Mouse (Mus musculus): ENCODE data around the gene Chkb. TPM values are rescaled to one million over a fixed set of nuclear protein-coding genes. Genes with fewer than 3 reads are reported as not detected.

The Chkb gene
- polyA plus RNA-seq (2012; rRNA removed), result 45.6 and 104 TPM in 2 replicates

DNA sequence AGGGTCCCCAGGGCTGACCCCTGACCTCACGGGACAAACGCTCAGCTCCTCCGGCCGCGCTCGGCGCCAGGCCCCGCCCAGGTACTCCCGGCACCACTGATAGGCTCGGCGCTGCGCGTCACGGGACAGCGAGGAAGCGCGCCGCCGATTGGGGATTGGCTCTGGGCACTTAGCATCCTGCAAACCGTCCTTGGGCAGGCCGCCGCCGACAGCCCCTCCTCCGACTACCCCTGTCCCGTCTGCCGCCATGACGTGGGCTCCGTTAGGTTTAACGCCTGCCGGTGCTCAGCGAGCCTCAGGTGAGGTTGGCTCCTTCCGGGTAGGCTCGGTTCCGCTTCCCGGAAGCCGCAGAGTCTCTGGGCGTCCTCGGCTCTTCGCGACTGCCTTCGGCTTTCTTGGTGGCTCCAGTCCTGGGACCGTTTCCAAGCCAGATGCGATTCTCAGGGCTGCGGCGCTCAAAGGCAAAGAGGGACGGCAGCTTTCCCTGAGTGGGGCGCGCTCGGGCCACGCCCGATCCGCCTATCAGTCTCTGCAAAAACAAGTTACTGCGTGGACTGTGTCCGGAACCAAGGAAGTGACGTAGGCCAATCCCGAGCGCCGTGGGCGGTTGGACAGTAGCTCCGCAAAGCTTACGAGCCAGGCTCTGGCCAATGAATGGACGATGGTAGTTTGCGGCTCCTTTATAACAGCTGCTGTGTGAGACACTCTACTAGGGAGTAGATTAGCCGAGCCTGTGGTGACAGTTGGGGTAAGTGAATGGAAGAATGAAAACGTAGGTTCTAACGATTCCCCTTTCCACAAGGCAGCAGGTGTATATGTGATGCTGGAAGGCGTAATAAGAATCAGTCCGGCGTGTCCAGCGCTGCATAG lies at the start of gene Chkb, which contains the start of the genes C730034F03Rik and Gm44502:
Gene Chkb, minus strand, starts transcription at position 557 of the 870 bp plus-strand sequence.
Gene C730034F03Rik, plus strand, starts transcription at position 238 of the 870 bp plus-strand sequence.
Gene Gm44502, minus strand, starts transcription at position 345 of the 870 bp plus-strand sequence.
- Histone ChIP-seq H3K4me1 (ENCODE audit: control insufficient read depth, insufficient read depth, insufficient read length, low read length) (peaks cover 11% of the 10 kb centered on the region; the same call in 1 of the 2 replicates), H3K27ac (ENCODE audit: insufficient read depth, low read depth, low read length) (peak within 1 kb of the TSS; percentile 94), H3K4me3 (ENCODE audit: low read depth, low read length) (peak within 1 kb of the TSS; percentile 72), H3K27me3 (ENCODE audit: control insufficient read depth, insufficient read depth, low read length) (no peaks in the 10 kb centered on the region), H3K36me3 (ENCODE audit: control insufficient read depth, insufficient read depth, low read length) (peaks cover 30% of the 10 kb centered on the region)
- under 1% methylated on average over 70 of the region's 70 CpGs for WGBS
- TF ChIP-seq POLR2A (IDR thresholded peaks at IDR 0.05; ENCODE audit: low read depth, low read length), result peak; percentile 75
- no peak for TF ChIP-seq CTCF (IDR thresholded peaks at IDR 0.05; ENCODE audit: extremely low read depth, insufficient read length, insufficient replicate concordance, low read depth, low read length)

DNA sequence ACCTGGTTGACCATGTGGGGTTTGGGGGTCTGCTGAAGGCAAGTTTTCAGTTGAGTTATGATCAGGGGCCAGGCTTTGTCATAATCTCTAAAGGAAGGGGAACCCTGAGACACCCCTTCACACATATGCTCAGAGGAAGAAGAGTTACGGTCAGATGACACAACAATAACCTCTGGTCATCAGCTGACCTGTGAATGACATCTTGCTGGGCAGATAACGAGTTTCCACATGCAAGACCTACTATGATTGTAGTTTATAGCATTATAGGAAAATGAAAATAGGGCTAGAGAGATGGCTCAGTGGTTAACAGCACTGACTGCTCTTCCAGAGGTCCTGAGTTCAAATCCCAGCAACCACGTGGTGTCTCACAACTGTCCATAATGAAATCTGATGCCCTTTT lies 48.9 kb upstream of the Chkb start:
- Histone ChIP-seq H3K4me3 (ENCODE audit: low read depth, low read length) (no peak overlapping the region), H3K4me1 (ENCODE audit: control insufficient read depth, insufficient read depth, insufficient read length, low read length) (peaks cover 14% of the 10 kb centered on the region), H3K27ac (ENCODE audit: insufficient read depth, low read depth, low read length) (no peak overlapping the region), H3K36me3 (ENCODE audit: control insufficient read depth, insufficient read depth, low read length) (no peaks in the 10 kb centered on the region), H3K27me3 (ENCODE audit: control insufficient read depth, insufficient read depth, low read length) (no peaks in the 10 kb centered on the region)
- no peak for TF ChIP-seq POLR2A (IDR thresholded peaks at IDR 0.05; ENCODE audit: low read depth, low read length)
- no peak for TF ChIP-seq CTCF (IDR thresholded peaks at IDR 0.05; ENCODE audit: extremely low read depth, insufficient read length, insufficient replicate concordance, low read depth, low read length)
- 83% methylated on average over 3 of the region's 3 CpGs for WGBS

DNA sequence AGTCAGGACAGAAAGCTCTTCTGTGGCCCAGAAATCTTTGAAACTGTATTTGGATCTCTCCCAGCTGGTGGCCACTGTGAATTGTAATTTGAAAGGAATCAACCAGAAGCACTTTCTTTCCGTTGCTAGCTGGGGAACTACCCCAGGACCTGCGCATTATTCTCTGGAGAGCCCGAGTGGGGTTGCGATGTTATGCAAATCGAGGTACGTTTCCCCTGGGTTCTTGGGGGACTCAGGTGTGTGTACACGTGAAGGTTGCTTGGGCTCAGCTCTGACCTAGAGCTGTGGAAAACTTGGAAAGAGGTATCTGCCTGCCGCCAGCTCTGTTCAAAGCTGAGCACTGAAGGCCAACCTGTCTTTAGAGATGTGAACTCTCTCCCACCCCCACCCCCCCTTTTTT lies 48.1 kb upstream of the Chkb start:
- WGBS, result 80% methylated on average over 8 of the region's 8 CpGs
- TF ChIP-seq POLR2A (IDR thresholded peaks at IDR 0.05; ENCODE audit: low read depth, low read length) (no peak), CTCF (IDR thresholded peaks at IDR 0.05; ENCODE audit: extremely low read depth, insufficient read length, insufficient replicate concordance, low read depth, low read length) (no peak)
- no peak overlapping the region for H3K27ac ChIP-seq (ENCODE audit: insufficient read depth, low read depth, low read length)

DNA sequence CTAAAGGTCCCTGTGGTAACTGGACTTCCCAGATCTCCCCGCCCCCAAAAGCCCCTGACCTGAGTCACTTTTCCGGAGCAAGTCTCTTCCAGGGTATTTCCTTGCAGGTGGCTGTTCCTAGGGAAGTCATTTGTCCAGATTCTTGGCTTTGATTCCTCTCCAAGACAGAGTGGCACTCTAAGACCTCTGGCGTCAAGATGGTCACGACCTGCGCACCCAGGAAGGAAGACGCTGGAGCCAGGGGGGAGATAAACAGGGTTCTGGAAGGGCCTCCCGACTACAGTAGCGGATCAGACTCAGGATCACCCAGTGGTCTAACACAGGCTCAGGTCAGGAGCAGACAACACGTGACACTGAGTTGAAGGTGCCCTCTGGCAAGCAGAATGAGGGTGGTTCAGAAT lies 47.4 kb upstream of the Chkb start, which contains the start of gene Arsa:
Gene Arsa, minus strand, starts transcription at position 335 of the 401 bp plus-strand sequence.
- no peaks in the 10 kb centered on the region for H3K27me3 ChIP-seq (ENCODE audit: control insufficient read depth, insufficient read depth, low read length)
- 42% methylated on average over 9 of the region's 9 CpGs for WGBS
- no peak for TF ChIP-seq CTCF (IDR thresholded peaks at IDR 0.05; ENCODE audit: extremely low read depth, insufficient read length, insufficient replicate concordance, low read depth, low read length)
- no peak for TF ChIP-seq POLR2A (IDR thresholded peaks at IDR 0.05; ENCODE audit: low read depth, low read length)
- H3K27ac ChIP-seq (ENCODE audit: insufficient read depth, low read depth, low read length), result peak within 1 kb of the TSS; percentile 90
- no peaks in the 10 kb centered on the region for H3K36me3 ChIP-seq (ENCODE audit: control insufficient read depth, insufficient read depth, low read length)
- H3K4me3 ChIP-seq (ENCODE audit: low read depth, low read length), result peak within 1 kb of the TSS; percentile 75
- H3K4me1 ChIP-seq (ENCODE audit: control insufficient read depth, insufficient read depth, insufficient read length, low read length), result peaks cover 18% of the 10 kb centered on the region

More for the DNA sequence above, 48.1 kb upstream of the Chkb start:
- no peak overlapping the region for H3K4me3 ChIP-seq (ENCODE audit: low read depth, low read length)
- no peaks in the 10 kb centered on the region for H3K27me3 ChIP-seq (ENCODE audit: control insufficient read depth, insufficient read depth, low read length)
- H3K4me1 ChIP-seq (ENCODE audit: control insufficient read depth, insufficient read depth, insufficient read length, low read length), result peaks cover 18% of the 10 kb centered on the region
- no peaks in the 10 kb centered on the region for H3K36me3 ChIP-seq (ENCODE audit: control insufficient read depth, insufficient read depth, low read length)

DNA sequence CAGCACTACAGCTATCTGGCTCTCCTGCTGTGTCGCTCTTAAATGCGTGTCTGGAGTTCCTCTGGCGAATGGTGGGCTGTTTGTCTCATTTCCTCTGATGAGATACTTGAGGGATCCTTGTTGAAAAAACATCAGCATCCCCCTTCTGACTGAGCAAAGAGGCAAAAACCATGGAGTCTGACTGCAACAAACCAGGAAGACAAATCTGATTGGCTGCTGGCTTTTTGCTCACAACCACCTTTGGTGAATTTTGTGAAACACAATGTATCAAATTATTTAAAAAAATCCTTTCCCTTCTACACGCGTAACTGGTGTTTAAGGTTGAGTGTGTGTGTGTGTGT lies 46.7 kb upstream of the Chkb start:
- no peaks in the 10 kb centered on the region for H3K36me3 ChIP-seq (ENCODE audit: control insufficient read depth, insufficient read depth, low read length)
- peak overlapping the region; percentile 90 for H3K27ac ChIP-seq (ENCODE audit: insufficient read depth, low read depth, low read length)
- WGBS, result 4% methylated on average over 5 of the region's 5 CpGs
- no peak for TF ChIP-seq CTCF (IDR thresholded peaks at IDR 0.05; ENCODE audit: extremely low read depth, insufficient read length, insufficient replicate concordance, low read depth, low read length)
- no peak for TF ChIP-seq POLR2A (IDR thresholded peaks at IDR 0.05; ENCODE audit: low read depth, low read length)
- no peaks in the 10 kb centered on the region for H3K27me3 ChIP-seq (ENCODE audit: control insufficient read depth, insufficient read depth, low read length)
- peaks cover 18% of the 10 kb centered on the region for H3K4me1 ChIP-seq (ENCODE audit: control insufficient read depth, insufficient read depth, insufficient read length, low read length)
- H3K4me3 ChIP-seq (ENCODE audit: low read depth, low read length), result peak overlapping the region; percentile 75

DNA sequence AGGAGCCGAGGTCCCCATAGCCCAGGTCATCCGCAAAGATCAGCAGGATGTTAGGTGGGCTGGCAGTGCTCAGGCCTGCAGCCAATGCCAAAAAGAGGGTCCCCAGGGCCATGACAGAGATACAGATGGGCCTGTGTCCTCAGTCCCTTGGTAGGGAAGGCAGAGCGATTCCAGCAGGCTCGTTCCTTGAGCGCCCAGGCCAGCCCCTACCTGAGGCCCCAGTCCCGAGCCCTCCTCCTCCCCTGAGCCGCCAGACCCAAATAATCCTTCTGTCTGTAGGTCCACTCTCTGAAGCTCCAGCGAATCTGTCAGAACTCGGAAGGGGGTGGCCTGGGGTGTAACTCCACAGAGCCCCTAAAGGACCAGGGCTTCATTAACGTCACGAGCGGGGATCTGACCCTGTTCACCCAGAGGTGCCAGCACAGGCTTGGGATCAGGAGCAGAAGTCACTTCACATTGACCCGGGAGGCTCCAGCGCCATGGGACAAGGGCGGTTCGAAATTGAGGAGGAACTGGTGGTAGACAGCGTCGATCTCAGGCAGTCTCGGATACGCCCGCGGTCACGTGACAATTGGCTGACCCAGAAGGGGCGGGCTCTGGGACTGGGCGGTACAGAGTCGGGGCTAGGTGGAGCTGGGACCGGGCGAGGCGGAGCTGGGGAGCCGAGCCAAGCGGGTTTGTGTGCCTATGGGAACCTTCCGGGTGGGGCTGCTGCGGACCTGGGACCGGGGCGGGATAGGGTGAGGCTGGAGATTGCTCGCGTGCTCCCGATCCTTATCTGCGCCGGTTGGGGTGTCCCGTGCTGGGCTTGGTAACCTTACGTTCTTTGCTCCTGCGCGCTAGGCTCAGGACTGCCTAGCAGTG lies 46.1 kb upstream of the Chkb start:
- peak overlapping the region; percentile 75 for H3K4me3 ChIP-seq (ENCODE audit: low read depth, low read length)
- H3K27me3 ChIP-seq (ENCODE audit: control insufficient read depth, insufficient read depth, low read length), result no peaks in the 10 kb centered on the region
- H3K36me3 ChIP-seq (ENCODE audit: control insufficient read depth, insufficient read depth, low read length), result no peaks in the 10 kb centered on the region
- H3K27ac ChIP-seq (ENCODE audit: insufficient read depth, low read depth, low read length), result peak overlapping the region; percentile 90
- no peak; the same call in 1 of the 2 replicates for TF ChIP-seq POLR2A (IDR thresholded peaks at IDR 0.05; ENCODE audit: low read depth, low read length)
- TF ChIP-seq CTCF (IDR thresholded peaks at IDR 0.05; ENCODE audit: extremely low read depth, insufficient read length, insufficient replicate concordance, low read depth, low read length), result no peak
- peaks cover 17% of the 10 kb centered on the region for H3K4me1 ChIP-seq (ENCODE audit: control insufficient read depth, insufficient read depth, insufficient read length, low read length)
- 11% methylated on average over 44 of the region's 44 CpGs for WGBS

Data from small intestine, adult 2 months (tissue).